Mouse (Mus musculus): ENCODE results near the gene Ppp5c. TPM values are rescaled to one million over a fixed set of nuclear protein-coding genes. Genes with fewer than 3 reads are reported as not detected.
A peak's percentile ranks its signal among the peaks of the same experiment; 100 is the strongest.

The Ppp5c gene
- polyA plus RNA-seq, 1 experiment from 2014 or later, result 149 TPM

DNA sequence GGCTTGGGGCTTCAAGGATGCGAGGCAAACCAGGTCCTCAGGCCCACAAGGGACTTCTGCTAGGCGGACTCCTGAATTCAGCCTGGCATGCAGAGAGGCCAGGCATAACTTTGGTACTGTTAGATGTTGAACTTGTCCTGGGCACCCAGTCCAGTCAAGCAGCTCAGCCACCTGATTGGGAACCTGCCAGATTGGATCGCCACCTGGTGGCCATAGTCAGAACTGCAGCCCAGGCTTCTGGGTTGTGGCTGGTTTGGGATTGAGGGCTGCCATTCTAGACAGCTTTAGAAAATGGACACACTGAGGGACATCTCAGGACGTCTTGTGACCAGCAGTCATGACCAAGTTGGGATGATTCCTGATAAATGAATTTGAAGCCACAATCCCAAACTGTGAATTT, 28.1 kb downstream of the Ppp5c start:
- peak; percentile 87 for DNase-seq (ENCODE audit: extremely low spot score, low spot score)
- Histone ChIP-seq H3K4me3 (no peak overlapping the region), H3K27me3 (ENCODE audit: poor library complexity, severe bottlenecking) (no peaks in the 10 kb centered on the region), H3K27ac (no peak overlapping the region), H3K4me1 (peaks cover 37% of the 10 kb centered on the region), H3K9me3 (no peaks in the 10 kb centered on the region), H3K36me3 (replicated peaks) (peaks cover 79% of the 10 kb centered on the region)
- WGBS, result 23% methylated on average over 4 of the region's 4 CpGs

DNA sequence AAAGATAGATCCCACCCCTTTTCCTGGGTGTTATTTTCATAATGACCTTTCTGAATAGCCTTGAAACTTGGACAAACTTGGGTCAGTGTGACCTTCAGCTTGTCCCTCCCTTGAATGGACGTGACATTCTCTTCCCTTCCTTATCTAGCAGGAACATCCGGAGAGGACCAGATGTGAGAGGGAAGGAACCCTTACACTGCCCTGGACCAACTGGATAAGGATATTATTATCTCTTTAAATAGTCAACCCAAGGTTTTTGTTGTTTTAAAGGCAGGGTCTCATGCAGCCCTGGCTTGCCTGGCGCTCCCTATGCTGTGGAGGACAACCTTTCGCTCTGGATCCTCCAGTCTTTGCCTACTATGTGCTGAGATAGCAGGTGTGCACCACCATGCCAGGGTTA, 28.5 kb downstream of the Ppp5c start:
- whole genome bisulfite sequencing, result 64% methylated on average over 4 of the region's 4 CpGs
- Histone ChIP-seq H3K27me3 (ENCODE audit: poor library complexity, severe bottlenecking) (no peaks in the 10 kb centered on the region), H3K9me3 (no peaks in the 10 kb centered on the region), H3K4me3 (no peak overlapping the region), H3K36me3 (replicated peaks) (peaks cover 75% of the 10 kb centered on the region), H3K4me1 (peaks cover 41% of the 10 kb centered on the region), H3K27ac (no peak overlapping the region)
- no peak for DNase-seq (ENCODE audit: extremely low spot score, low spot score)

DNA sequence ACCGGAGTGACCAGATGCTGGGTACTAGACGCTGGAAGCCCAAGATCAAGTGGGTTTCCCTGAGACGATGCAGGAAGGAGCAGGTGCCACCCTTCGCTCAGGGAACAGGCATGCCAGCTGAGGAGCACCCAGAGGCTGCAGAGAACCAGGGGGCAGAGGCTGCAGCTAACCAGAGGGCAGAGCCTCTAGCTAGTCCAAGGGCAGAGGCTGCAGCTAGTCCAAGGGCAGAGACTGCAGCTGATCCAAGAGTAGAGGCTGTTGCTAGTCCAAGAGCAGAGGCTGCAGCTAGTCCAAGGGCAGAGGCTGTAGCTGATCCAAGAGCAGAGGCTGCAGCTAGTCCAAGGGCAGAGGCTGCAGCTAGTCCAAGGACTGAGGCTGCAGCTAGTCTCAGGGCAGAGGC, 32.4 kb downstream of the Ppp5c start:
- H3K27me3 ChIP-seq (ENCODE audit: poor library complexity, severe bottlenecking), result no peaks in the 10 kb centered on the region
- no peaks in the 10 kb centered on the region for H3K9me3 ChIP-seq
- peaks cover 74% of the 10 kb centered on the region for H3K4me1 ChIP-seq
- 99% methylated on average over 4 of the region's 4 CpGs for WGBS
- peaks cover 52% of the 10 kb centered on the region for H3K36me3 ChIP-seq (replicated peaks)
- DNase-seq (ENCODE audit: extremely low spot score, low spot score), result no peak
- peak overlapping the region; percentile 69 for H3K4me3 ChIP-seq
- peak overlapping the region; percentile 93 for H3K27ac ChIP-seq

DNA sequence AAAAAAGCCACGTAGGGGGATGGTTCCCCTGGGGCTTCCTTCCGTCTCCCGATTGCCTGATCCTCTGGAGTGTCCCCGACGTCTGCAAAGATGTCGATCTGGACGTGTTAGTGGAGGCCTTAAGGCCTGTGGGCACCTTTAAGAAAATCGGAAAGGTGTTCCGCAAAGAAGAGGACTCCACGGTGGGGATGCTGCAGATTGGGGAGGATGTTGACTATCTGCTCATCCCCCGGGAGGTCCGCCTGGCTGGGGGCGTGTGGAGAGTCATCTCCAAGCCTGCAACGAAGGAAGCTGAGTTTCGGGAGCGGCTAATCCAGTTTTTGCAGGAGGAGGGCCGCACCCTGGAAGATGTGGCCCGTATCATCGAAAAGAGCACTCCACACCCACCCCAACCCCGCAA, 33.3 kb downstream of the Ppp5c start:
- H3K4me1 ChIP-seq, result peaks cover 80% of the 10 kb centered on the region

DNA sequence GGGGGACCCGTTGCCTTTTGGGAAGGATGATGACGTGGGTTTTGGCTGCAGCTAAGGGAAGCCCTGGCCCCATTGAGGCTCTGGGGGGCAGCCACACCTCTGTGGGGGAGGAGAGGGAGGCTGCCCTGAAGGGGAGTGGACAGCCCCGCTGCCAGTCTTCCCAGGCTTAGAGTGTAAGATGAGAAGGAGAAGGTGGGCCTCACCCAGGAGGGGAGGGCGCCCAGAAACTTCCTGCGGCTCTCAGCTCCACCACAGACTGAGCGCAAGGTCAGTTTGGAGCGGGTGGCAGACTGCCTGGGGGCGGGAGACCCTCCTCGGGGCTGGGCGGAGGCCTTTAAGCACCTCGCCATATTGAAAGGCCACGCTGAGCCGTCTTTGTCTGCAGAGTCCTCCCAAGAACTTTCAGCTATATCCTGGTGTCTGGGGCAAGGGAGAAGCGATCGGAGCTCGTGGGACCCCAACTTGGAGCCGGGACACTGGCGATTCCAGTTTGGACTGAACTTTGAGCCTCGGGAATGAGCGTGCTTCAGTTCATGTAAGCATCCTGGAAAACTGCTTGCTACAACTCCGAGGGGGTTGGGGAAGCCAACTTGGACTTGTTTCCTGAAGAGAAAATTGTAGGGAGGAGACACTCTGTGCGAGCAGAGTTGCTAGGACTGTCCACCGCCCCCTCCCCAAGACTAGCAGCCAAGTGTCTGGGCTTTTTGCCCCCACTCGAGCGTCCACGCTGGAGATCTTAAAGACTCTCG, 33.9 kb downstream of the Ppp5c start:
- peak overlapping the region; percentile 69 for H3K4me3 ChIP-seq
- peak overlapping the region; percentile 93 for H3K27ac ChIP-seq
- peaks cover 6% of the 10 kb centered on the region; the same call in 1 of the 2 replicates for H3K9me3 ChIP-seq
- H3K4me1 ChIP-seq, result peaks cover 79% of the 10 kb centered on the region
- peaks cover 42% of the 10 kb centered on the region for H3K36me3 ChIP-seq (replicated peaks)
- 1% methylated on average over 27 of the region's 27 CpGs for WGBS
- H3K27me3 ChIP-seq (ENCODE audit: poor library complexity, severe bottlenecking), result no peaks in the 10 kb centered on the region
- peak; percentile 77 for DNase-seq (ENCODE audit: extremely low spot score, low spot score)

More for the DNA sequence above, 33.3 kb downstream of the Ppp5c start:
- H3K27ac ChIP-seq, result peak overlapping the region; percentile 93
- H3K27me3 ChIP-seq (ENCODE audit: poor library complexity, severe bottlenecking), result no peaks in the 10 kb centered on the region
- H3K4me3 ChIP-seq, result peak overlapping the region; percentile 69
- 6% methylated on average over 20 of the region's 20 CpGs for WGBS
- peaks cover 4% of the 10 kb centered on the region; the same call in 1 of the 2 replicates for H3K9me3 ChIP-seq
- no peak for DNase-seq (ENCODE audit: extremely low spot score, low spot score)
- peaks cover 46% of the 10 kb centered on the region for H3K36me3 ChIP-seq (replicated peaks)

DNA sequence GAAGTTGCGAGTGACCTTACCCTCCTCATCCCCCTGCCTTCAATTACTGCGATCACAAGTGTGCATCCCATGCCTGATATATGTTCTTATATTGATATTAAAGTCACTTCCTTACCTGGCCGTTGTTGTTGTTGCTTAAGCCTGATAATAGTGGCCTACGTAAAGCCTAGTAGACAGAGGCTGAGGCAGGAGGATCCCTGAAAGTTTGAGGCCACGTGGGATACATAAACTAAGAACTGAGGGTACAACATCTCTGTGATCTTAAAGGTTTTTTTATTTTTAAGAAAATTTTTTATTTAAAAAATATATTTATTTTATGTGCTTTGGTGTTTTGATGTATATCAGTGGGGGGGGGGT, 35.3 kb downstream of the Ppp5c start, which contains the start of gene Ccdc8:
Gene Ccdc8, plus strand, starts transcription at position 258 of the 357 bp plus-strand sequence.
- DNase-seq (ENCODE audit: extremely low spot score, low spot score), result no peak
- peaks cover 6% of the 10 kb centered on the region; the same call in 1 of the 2 replicates for H3K9me3 ChIP-seq
- H3K27ac ChIP-seq, result peak within 1 kb of the TSS; percentile 93
- no peaks in the 10 kb centered on the region for H3K27me3 ChIP-seq (ENCODE audit: poor library complexity, severe bottlenecking)
- peaks cover 81% of the 10 kb centered on the region for H3K4me1 ChIP-seq
- H3K36me3 ChIP-seq (replicated peaks), result peaks cover 28% of the 10 kb centered on the region
- 95% methylated on average over 5 of the region's 5 CpGs for WGBS
- peak within 1 kb of the TSS; percentile 69 for H3K4me3 ChIP-seq

DNA sequence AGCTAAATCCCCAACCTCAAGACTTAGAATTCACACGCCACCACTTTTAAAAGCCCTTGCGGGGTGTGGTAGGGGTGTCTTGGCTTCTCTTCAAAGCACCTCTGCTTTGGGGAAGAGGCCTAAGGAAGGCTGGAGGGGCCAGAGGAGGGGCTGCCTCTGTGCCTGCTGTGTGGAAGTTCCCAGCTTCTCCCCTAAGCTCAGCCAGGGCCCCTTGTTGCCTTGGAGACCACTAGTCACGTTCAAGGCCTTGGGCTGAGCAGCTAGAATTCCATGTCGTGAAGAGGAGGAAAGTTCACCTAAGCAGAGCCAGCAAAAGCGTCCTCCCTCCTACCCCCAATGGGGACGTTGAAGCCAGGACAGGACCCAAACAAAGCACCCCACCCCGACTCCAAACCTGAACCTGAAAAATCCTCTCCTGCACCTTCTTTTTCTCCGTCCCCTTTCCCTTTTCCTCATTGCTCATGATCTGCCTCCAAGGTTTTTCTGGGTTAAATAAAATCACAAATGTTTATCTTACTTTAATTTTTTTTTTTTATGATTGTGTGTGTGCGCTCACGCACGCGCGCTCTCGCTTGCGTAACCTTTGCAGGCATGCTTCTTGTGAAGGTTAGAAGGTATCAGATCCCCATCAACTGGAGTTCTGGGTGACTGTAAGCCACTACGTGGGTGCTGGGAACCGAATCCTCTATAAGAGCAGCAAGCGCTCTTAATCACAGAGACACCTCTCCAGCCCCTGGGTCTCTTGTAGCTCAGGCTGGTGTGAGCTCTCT, 35.9 kb downstream of the Ppp5c start:
- DNase-seq (ENCODE audit: extremely low spot score, low spot score), result peak; percentile 80
- no peaks in the 10 kb centered on the region for H3K27me3 ChIP-seq (ENCODE audit: poor library complexity, severe bottlenecking)
- WGBS, result 62% methylated on average over 18 of the region's 18 CpGs
- H3K9me3 ChIP-seq, result peaks cover 6% of the 10 kb centered on the region; the same call in 1 of the 2 replicates
- H3K4me1 ChIP-seq, result peaks cover 81% of the 10 kb centered on the region
- H3K27ac ChIP-seq, result peak overlapping the region; percentile 91
- H3K4me3 ChIP-seq, result peak overlapping the region; percentile 32
- H3K36me3 ChIP-seq (replicated peaks), result peaks cover 22% of the 10 kb centered on the region

DNA sequence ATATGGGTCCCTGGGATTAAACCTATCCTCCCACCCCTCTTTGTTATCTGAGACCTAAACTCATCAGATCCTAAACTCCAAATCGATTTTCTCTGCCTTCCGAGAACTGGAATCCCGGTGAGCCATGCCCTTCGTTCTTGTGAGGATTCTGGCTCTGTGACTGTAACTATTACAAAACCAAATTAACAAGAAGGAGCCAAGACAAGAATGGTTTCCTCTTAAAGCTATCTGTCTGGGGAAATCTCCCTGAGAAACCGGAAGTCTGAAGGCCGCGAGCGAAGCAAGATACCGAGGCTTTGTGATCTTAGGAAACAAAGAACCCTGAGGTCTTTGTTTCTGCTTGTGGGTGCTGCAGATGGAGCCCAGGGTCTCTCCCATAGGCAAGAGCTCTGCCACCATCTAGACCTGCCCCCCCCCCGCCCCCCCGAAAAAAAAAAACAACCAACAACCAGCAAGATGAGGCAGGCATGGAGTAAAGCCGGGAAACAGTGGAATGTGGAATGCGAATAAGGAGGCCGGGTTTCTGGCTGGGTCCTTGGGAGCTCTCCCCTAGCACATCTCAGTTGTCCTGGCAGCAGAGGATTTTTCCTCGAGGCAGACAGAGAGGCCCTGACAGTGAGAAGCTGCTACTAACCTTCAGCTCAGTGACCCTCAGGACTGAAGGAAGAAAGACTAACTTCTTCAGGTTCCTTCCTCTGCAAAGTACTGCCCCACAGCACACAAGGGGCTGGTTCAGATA, 37.5 kb downstream of the Ppp5c start:
- Histone ChIP-seq H3K27me3 (ENCODE audit: poor library complexity, severe bottlenecking) (no peaks in the 10 kb centered on the region), H3K9me3 (peaks cover 6% of the 10 kb centered on the region; the same call in 1 of the 2 replicates), H3K4me1 (peaks cover 65% of the 10 kb centered on the region), H3K36me3 (replicated peaks) (peaks cover 11% of the 10 kb centered on the region), H3K4me3 (peak overlapping the region; percentile 19; the same call in 1 of the 2 replicates), H3K27ac (peak overlapping the region; percentile 85)
- no peak for DNase-seq (ENCODE audit: extremely low spot score, low spot score)
- WGBS, result 40% methylated on average over 15 of the region's 15 CpGs

DNA sequence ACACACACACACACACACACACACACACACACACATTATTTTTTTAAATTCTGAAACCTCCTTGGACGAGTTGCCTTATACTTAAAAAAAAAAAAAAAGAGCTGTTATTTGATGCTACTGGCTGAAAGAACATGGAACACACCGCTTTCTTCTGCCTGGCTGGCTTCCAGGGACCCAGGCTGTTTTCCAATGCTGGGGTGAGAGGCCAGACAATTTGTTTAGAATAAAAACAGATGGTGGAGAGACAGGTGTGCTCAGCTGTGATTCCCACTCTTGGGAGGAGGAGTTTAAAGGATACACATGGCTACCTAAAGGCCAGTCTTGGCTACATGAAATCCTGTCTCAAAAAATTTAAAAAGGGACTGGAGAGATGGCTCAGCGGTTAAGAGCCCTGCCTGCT, 39.3 kb downstream of the Ppp5c start:
- Histone ChIP-seq H3K36me3 (replicated peaks) (peaks cover 6% of the 10 kb centered on the region), H3K9me3 (peaks cover 6% of the 10 kb centered on the region; the same call in 1 of the 2 replicates), H3K4me1 (peaks cover 57% of the 10 kb centered on the region), H3K4me3 (no peak overlapping the region), H3K27me3 (ENCODE audit: poor library complexity, severe bottlenecking) (no peaks in the 10 kb centered on the region), H3K27ac (no peak overlapping the region)
- DNase-seq (ENCODE audit: extremely low spot score, low spot score), result no peak
- WGBS, result 70% methylated on average over 3 of the region's 3 CpGs

DNA sequence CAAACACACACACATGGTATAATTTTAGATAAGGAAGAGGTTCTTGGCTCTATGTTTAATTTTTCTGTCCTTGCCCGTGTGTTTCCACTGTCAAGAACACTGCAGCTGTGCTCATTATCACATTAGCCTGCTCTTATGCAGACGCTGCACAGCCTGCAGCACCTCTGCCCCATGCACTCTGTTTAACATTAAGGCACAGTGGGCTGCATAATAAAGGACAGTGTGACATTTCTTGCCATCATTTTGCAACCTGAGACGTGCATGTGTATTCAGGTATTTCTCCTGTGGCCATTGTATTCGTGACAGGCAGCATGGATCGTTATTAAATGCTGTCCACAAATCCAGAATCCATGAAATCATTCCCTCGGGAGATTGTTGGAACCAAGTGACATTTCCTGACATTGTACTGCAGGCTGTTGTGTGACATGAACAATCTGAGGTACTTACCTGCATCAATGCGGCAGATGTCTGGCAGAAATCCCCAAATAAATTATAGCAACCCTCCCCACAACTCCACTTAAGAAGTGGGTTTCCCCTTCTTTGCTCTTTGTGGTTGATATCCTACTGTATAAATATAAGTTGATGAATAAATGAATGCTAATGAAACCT, 40.1 kb downstream of the Ppp5c start:
- 79% methylated on average over 7 of the region's 7 CpGs for WGBS
- peaks cover 60% of the 10 kb centered on the region for H3K4me1 ChIP-seq
- H3K27ac ChIP-seq, result 0 out of 2 replicates have a peak overlapping the region, but pooled peaks have one; percentile 44
- H3K4me3 ChIP-seq, result no peak overlapping the region
- H3K27me3 ChIP-seq (ENCODE audit: poor library complexity, severe bottlenecking), result no peaks in the 10 kb centered on the region
- peaks cover 6% of the 10 kb centered on the region; the same call in 1 of the 2 replicates for H3K9me3 ChIP-seq
- peaks cover 6% of the 10 kb centered on the region for H3K36me3 ChIP-seq (replicated peaks)
- DNase-seq (ENCODE audit: extremely low spot score, low spot score), result no peak

DNA sequence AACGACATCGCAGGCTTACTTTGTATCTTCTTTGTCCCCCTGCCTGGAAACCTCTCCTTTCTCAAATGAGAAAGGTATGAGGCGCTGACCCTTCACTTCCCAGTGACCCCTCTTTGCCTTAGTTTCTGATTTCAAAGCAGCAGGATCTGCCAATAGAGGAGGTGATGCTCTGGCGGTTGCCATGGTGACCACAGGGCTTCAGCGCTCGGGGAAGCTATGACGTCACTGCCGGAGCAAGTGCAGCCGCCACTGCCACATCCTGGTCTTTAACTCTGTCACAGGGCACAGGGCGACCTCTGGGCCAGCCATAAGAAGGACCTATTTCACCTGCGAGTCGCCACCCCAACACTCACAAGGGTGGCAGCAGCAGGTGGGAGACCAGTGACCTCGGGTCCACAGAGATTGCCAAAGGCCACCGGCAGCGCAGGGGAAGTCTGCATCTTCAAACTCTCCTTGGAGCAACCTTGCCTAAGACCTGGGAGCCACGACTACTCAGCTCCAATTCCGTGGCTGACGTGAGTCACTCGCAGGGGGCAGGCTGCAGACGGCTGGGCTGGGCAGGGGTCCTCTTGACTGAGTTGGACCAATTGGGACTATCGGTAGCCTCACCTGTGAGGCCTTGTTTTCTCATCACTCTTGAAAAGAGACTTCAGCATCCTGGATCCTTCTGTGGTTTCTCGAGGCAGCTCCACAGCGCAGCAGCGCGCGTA, 44.7 kb downstream of the Ppp5c start, which contains the start of gene Gm42372:
Gene Gm42372, plus strand, starts transcription at position 228 of the 710 bp plus-strand sequence.
- no peaks in the 10 kb centered on the region for H3K9me3 ChIP-seq
- DNase-seq (ENCODE audit: extremely low spot score, low spot score), result peak; percentile 89
- H3K36me3 ChIP-seq (replicated peaks), result peaks cover 6% of the 10 kb centered on the region
- no peaks in the 10 kb centered on the region for H3K27me3 ChIP-seq (ENCODE audit: poor library complexity, severe bottlenecking)
- H3K27ac ChIP-seq, result peak within 1 kb of the TSS; percentile 82
- 18% methylated on average over 26 of the region's 26 CpGs for WGBS
- H3K4me1 ChIP-seq, result peaks cover 53% of the 10 kb centered on the region
- H3K4me3 ChIP-seq, result peak within 1 kb of the TSS; percentile 53

Data from forebrain, embryonic 10.5 days (tissue).